Mouse (Mus musculus) olfactory bulb, adult 2 months (tissue): ENCODE measurements at regions not wholly inside any gene's neighbourhood (a gene's known extent, or its start where the extent isn't known, plus 50 kb on each side); places are given as distances from the start of the nearest gene placed in this dataset.
A peak's percentile ranks its signal among the peaks of the same experiment; 100 is the strongest.

Source experiments
- H3K27ac ChIP-seq: fragments of 200-500 bp; 2 replicates; pipeline ENCODE4 v1.5.1; 2012; ENCODE audit warnings: low read depth, low read length; ENCODE audit not compliant: insufficient read depth
- H3K4me1 ChIP-seq: fragments of 200-500 bp; 2 replicates; pipeline ENCODE4 v1.6.1; 2012; ENCODE audit warnings: low read length; ENCODE audit not compliant: control insufficient read depth, insufficient read depth
- H3K4me3 ChIP-seq: fragments of 200-500 bp; 2 replicates; pipeline ENCODE4 v1.5.1; 2012; ENCODE audit warnings: mild to moderate bottlenecking, low read depth, low read length, moderate library complexity; ENCODE audit not compliant: insufficient read depth
- CTCF ChIP-seq: fragments of 200-500 bp; IDR thresholded peaks from 2 replicates; pipeline ENCODE4 v1.5.1; 2012; ENCODE audit warnings: low read depth, mild to moderate bottlenecking, low read length, moderate library complexity; ENCODE audit not compliant: insufficient read depth
- POLR2A ChIP-seq: fragments of 200-500 bp; IDR thresholded peaks from 2 replicates; pipeline ENCODE4 v1.6.1; 2012; ENCODE audit warnings: mild to moderate bottlenecking, low read depth, low read length, moderate library complexity; ENCODE audit not compliant: insufficient read depth
- WGBS: fragments of 180-500 bp; shearing (Covaris S2); methylation state at CpG from one replicate; pipeline ENCODE4 v1.1.7; 2018; 5-methylcytosine and 5-hydroxymethylcytosine counted together

- H3K27ac ChIP-seq = no peak overlapping the region
- TF ChIP-seq POLR2A = no peak
- TF ChIP-seq CTCF = no peak
- H3K4me3 ChIP-seq = no peak overlapping the region
- 62% methylated on average over 1 of the region's 1 CpGs for WGBS
- H3K4me1 ChIP-seq = no peaks in the 10 kb centered on the region
Observed at GRCm38 (mm10) chr4:99389428-99389827, 93.7 kb downstream of the Gm12689 start.

- whole genome bisulfite sequencing = 93% methylated on average over 5 of the region's 5 CpGs
- TF ChIP-seq CTCF (no peak), POLR2A (no peak)
- H3K4me3 ChIP-seq = no peak overlapping the region
- H3K27ac ChIP-seq = no peak overlapping the region
- no peaks in the 10 kb centered on the region for H3K4me1 ChIP-seq
Observed at GRCm38 (mm10) chr4:99392986-99393385, 97.3 kb downstream of the Gm12689 start.

DNA sequence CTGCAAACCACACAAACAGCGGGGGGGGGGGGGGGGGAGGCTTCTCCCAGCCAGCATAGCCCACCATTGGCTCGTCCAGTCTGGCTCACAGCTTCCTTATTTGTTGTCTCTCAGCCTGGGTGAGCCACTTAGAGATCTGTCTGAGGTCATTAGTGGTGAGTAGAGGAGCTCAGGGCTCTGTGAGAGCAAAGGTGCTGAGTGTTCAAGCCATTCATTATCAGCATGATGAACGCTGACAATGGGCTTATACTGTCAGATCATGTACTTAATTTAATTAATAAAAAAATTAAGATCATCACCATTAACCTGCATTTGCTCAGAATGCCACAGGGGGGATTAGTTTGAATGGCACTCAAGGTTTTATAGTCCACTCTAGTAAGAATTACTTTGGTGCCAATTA is 98.5 kb downstream of the Gm12689 start:
- TF ChIP-seq CTCF (no peak), POLR2A (no peak)
- 66% methylated on average over 3 of the region's 3 CpGs for WGBS
- no peaks in the 10 kb centered on the region for H3K4me1 ChIP-seq

GRCm38 (mm10) chr4:99407466-99407865 is 111.8 kb downstream of the Gm12689 start:
- no peaks in the 10 kb centered on the region for H3K4me1 ChIP-seq
- TF ChIP-seq POLR2A (no peak), CTCF (no peak)
- H3K27ac ChIP-seq = no peak overlapping the region
- WGBS = 72% methylated on average over 7 of the region's 7 CpGs
- no peak overlapping the region for H3K4me3 ChIP-seq

More for the DNA sequence above, 98.5 kb downstream of the Gm12689 start:
- no peak overlapping the region for H3K4me3 ChIP-seq
- no peak overlapping the region for H3K27ac ChIP-seq

DNA sequence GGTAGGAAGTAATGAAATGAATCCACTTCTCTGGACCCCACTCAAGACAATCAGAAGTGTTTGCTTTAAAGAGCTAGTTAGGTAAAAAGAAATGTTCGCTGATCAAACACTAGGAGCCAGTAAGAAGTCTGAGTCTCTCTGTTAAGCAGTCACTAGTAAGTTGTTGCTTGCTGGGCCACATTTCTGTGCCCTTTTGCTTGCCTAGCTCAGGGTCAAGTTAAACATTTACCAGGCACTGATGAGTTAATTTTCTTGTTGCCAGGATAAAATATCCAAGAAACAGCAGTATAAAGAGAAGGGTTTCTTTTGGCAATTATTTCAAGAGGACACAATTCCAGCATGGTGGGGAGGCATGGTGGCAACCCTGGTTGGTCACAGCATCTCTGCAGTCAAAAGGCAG is 127.7 kb downstream of the Gm12689 start:
- no peak for TF ChIP-seq POLR2A
- no peak for TF ChIP-seq CTCF
- Histone ChIP-seq H3K4me1 (no peaks in the 10 kb centered on the region), H3K4me3 (no peak overlapping the region), H3K27ac (no peak overlapping the region)
- WGBS = 92% methylated on average over 1 of the region's 1 CpGs

GRCm38 (mm10) chr4:99445077-99445754 is 149.5 kb downstream of the Gm12689 start:
- TF ChIP-seq POLR2A = no peak
- TF ChIP-seq CTCF = no peak

GRCm38 (mm10) chr4:99445755-99446128 is 150.0 kb downstream of the Gm12689 start:
- Histone ChIP-seq H3K4me3 (no peak overlapping the region), H3K4me1 (no peaks in the 10 kb centered on the region), H3K27ac (no peak overlapping the region)
- WGBS = 61% methylated on average over 9 of the region's 9 CpGs
- TF ChIP-seq CTCF (no peak), POLR2A (no peak)

More at GRCm38 (mm10) chr4:99445077-99445754, 149.5 kb downstream of the Gm12689 start:
- no peaks in the 10 kb centered on the region for H3K4me1 ChIP-seq
- 52% methylated on average over 28 of the region's 28 CpGs for WGBS
- no peak overlapping the region for H3K27ac ChIP-seq
- peak overlapping the region; percentile 27 for H3K4me3 ChIP-seq

GRCm38 (mm10) chr4:99458984-99459383 is 163.3 kb downstream of the Gm12689 start:
- H3K4me1 ChIP-seq = peaks cover 3% of the 10 kb centered on the region
- TF ChIP-seq POLR2A (no peak), CTCF (no peak)
- H3K4me3 ChIP-seq = no peak overlapping the region
- no peak overlapping the region for H3K27ac ChIP-seq
- 30% methylated on average over 4 of the region's 4 CpGs for WGBS

DNA sequence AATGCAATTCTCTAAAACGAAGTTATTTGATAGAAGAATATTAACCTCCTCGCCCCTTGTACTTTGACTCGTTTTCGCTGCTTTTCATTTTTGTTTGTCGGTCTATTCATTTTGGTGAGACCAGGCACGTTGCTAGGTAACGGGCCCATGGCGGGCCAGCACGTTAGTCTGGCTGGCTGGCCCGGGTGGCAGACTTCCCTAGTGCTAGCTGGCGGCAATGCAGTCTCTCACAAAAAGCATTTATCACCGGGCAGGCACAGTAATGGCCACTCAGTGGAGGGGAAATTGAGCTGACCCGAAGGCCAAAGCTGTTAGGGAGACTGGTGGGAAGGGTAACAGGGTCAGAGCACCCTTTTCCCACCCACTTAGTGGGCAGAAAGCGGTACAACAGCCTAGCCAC is 163.7 kb downstream of the Gm12689 start:
- Histone ChIP-seq H3K4me1 (peaks cover 3% of the 10 kb centered on the region), H3K4me3 (no peak overlapping the region; the same call in 1 of the 2 replicates), H3K27ac (no peak overlapping the region)
- 6% methylated on average over 14 of the region's 14 CpGs for WGBS
- no peak for TF ChIP-seq POLR2A
- TF ChIP-seq CTCF = no peak
